Mouse (Mus musculus) cerebellum, adult 2 months (tissue): ENCODE measurements around the gene Rnf144b.

Experiments
- CTCF ChIP-seq: fragments of 200-500 bp; IDR thresholded peaks from 2 replicates; pipeline ENCODE4 v1.5.1; 2011; ENCODE audit warnings: low read depth, mild to moderate bottlenecking, control low read depth, low read length, moderate library complexity, borderline replicate concordance; ENCODE audit not compliant: insufficient read depth
- POLR2A ChIP-seq: fragments of 200-500 bp; IDR thresholded peaks from 2 replicates; pipeline ENCODE4 v1.6.1; 2011; ENCODE audit warnings: low read length, control low read depth, borderline replicate concordance; ENCODE audit not compliant: insufficient read depth

DNA sequence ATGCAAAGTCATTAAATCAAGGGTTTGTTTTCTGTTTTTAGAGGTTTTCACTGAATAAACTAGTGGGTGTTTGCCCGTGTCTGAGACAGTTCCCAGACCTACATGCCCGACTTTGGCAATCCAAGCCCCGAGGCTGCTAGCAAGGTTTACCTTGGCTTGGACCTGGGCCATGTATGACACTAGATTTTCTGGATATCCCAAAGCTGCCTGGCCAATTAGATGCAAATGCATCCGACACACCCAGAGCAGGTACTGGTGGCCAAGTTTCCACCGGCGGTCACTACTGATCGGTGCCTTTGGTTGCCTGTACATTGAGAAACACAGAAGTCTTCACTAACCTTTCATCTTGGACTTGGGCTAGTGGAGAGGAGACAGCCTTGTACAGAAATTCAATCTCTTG lies 144.0 kb downstream of the Rnf144b start:
- TF ChIP-seq CTCF (no peak), POLR2A (no peak)
